Mouse (Mus musculus): ENCODE data around the gene Ccl2.

GRCm38 (mm10) chr11:82023769-82024168, 11.6 kb upstream of the Ccl2 start:
- no peak for TF ChIP-seq POLR2A (IDR thresholded peaks at IDR 0.05; ENCODE audit: extremely low read depth, insufficient read depth, low read length)
- TF ChIP-seq CTCF (IDR thresholded peaks at IDR 0.05; ENCODE audit: extremely low read depth, insufficient read depth, low read length): no peak
